Mouse (Mus musculus): ENCODE data around the gene Zfpm1. TPM values are rescaled to one million over a fixed set of nuclear protein-coding genes. Genes with fewer than 3 reads are reported as not detected.

The Zfpm1 gene
- 1 to 10 TPM; 6.2 to 8.8 TPM for total RNA-seq (2023)

GRCm38 (mm10) chr8:122282035-122282358 is at the start of gene Zfpm1:
Zfpm1 (plus strand) TSS chr8:122282141.

GRCm38 (mm10) chr8:122360696-122361416 is 78.9 kb downstream of the Zfpm1 start, which contains the start of gene Trhr2:
Trhr2 (minus strand) TSS chr8:122360746.

GRCm38 (mm10) chr8:122376365-122377231 is 94.7 kb downstream of the Zfpm1 start, which contains the start of gene Zc3h18:
Zc3h18 (plus strand) TSS chr8:122376609.

Other genes starting within 250 kb of the Zfpm1 start
- not detected for gene Trhr2, start 78.6 kb downstream of the Zfpm1 start, total RNA-seq (2023)
- gene Zc3h18, start 94.5 kb downstream of the Zfpm1 start, total RNA-seq (2023), result 10 to 100 TPM; 73.0 to 84.4 TPM
- under 1 TPM in 1 of 2 experiments, not detected in 1; 0.73 TPM for gene Il17c, start 139.9 kb downstream of the Zfpm1 start, total RNA-seq (2023)
- 100 to 1,000 TPM; 719 to 753 TPM for gene Cyba, start 150.8 kb downstream of the Zfpm1 start, total RNA-seq (2023)
- 10 to 100 TPM; 27.0 to 27.9 TPM for gene Mvd, start 161.3 kb downstream of the Zfpm1 start, total RNA-seq (2023)
- gene Snai3, start 178.6 kb downstream of the Zfpm1 start, total RNA-seq (2023), result not detected
- gene Rnf166, start 193.9 kb downstream of the Zfpm1 start, total RNA-seq (2023), result 10 to 100 TPM; 79.5 to 90.9 TPM
- gene Ctu2, start 194.0 kb downstream of the Zfpm1 start, total RNA-seq (2023), result 10 to 100 TPM; 16.9 to 21.0 TPM

Measured in monocyte, adult 59 days (primary cell).